Mouse (Mus musculus): ENCODE results near the gene Cdhr4. TPM values are rescaled to one million over a fixed set of nuclear protein-coding genes. Genes with fewer than 3 reads are reported as not detected.

The Cdhr4 gene
- polyA plus RNA-seq, 1 experiment = 2.2 TPM

DNA sequence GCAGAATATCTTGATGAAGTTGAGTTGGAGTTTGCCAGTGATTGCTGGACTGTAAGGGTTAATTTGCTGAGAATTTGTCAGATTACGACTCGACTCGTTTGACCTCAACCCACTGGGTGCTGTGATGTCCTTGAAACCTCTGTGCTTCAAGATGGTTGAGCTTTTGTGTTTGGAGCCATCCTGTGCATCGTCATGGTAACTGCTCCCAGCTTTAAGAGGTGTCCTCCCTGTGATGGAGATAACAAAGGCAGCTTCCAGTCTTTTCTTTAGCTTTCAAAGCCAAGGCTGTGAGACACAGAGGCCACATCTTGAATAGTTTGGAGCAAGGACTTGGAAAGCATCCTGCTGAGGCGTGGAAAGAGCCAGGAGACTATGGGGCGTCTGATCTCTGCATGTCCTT, 35.2 kb upstream of the Cdhr4 start:
- Histone ChIP-seq H3K4me3 (replicated peaks; ENCODE audit: insufficient read depth, low read depth, low read length) (no peak overlapping the region), H3K27ac (ENCODE audit: insufficient read depth, low read length) (no peak overlapping the region), H3K27me3 (ENCODE audit: control insufficient read depth, insufficient read depth, low read length) (no peaks in the 10 kb centered on the region), H3K4me1 (ENCODE audit: control insufficient read depth, insufficient read depth, low read length) (no peaks in the 10 kb centered on the region)
- WGBS = 30% methylated on average over 6 of the region's 6 CpGs
- DNase-seq = no peak
- TF ChIP-seq POLR2A (IDR thresholded peaks at IDR 0.05; ENCODE audit: borderline replicate concordance, insufficient read depth, low read length) (no peak), CTCF (IDR thresholded peaks at IDR 0.05; ENCODE audit: borderline replicate concordance, insufficient read depth, low read depth, low read length) (no peak)

DNA sequence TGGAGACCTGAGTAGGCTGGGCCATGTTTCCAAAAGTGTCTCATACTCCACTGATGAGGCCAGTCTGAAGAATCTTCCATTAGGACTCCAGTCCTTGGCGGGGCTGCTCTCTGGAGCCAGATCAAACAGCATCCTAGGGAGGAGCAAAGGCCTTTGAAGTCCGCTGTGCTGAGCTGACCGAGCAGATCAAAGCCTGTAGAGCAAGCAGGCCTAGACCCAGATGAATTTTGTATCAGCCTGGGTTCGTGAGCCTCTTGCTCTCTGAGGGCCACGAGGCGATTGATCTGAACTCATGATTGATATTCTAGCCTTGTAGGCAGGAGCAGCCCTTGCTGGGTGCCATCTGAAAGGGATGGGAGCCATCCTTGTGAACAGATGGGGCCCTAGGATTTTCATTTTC, 32.4 kb upstream of the Cdhr4 start:
- no peaks in the 10 kb centered on the region for H3K4me1 ChIP-seq (ENCODE audit: control insufficient read depth, insufficient read depth, low read length)
- DNase-seq = no peak
- no peak overlapping the region for H3K27ac ChIP-seq (ENCODE audit: insufficient read depth, low read length)
- TF ChIP-seq CTCF (IDR thresholded peaks at IDR 0.05; ENCODE audit: borderline replicate concordance, insufficient read depth, low read depth, low read length) (no peak), POLR2A (IDR thresholded peaks at IDR 0.05; ENCODE audit: borderline replicate concordance, insufficient read depth, low read length) (no peak)
- H3K4me3 ChIP-seq (replicated peaks; ENCODE audit: insufficient read depth, low read depth, low read length) = no peak overlapping the region
- no peaks in the 10 kb centered on the region for H3K27me3 ChIP-seq (ENCODE audit: control insufficient read depth, insufficient read depth, low read length)
- 73% methylated on average over 6 of the region's 6 CpGs for WGBS

GRCm38 (mm10) chr9:107960928-107961327, 31.4 kb upstream of the Cdhr4 start:
- 81% methylated on average over 4 of the region's 4 CpGs for WGBS
- Histone ChIP-seq H3K27ac (ENCODE audit: insufficient read depth, low read length) (no peak overlapping the region), H3K4me3 (replicated peaks; ENCODE audit: insufficient read depth, low read depth, low read length) (no peak overlapping the region), H3K27me3 (ENCODE audit: control insufficient read depth, insufficient read depth, low read length) (no peaks in the 10 kb centered on the region), H3K4me1 (ENCODE audit: control insufficient read depth, insufficient read depth, low read length) (no peaks in the 10 kb centered on the region)
- TF ChIP-seq POLR2A (IDR thresholded peaks at IDR 0.05; ENCODE audit: borderline replicate concordance, insufficient read depth, low read length) = no peak
- TF ChIP-seq CTCF (IDR thresholded peaks at IDR 0.05; ENCODE audit: borderline replicate concordance, insufficient read depth, low read depth, low read length) = no peak
- DNase-seq = no peak

GRCm38 (mm10) chr9:107961351-107961762, 30.9 kb upstream of the Cdhr4 start:
- H3K27ac ChIP-seq (ENCODE audit: insufficient read depth, low read length) = no peak overlapping the region
- no peak overlapping the region for H3K4me3 ChIP-seq (replicated peaks; ENCODE audit: insufficient read depth, low read depth, low read length)
- 76% methylated on average over 10 of the region's 10 CpGs for WGBS
- no peaks in the 10 kb centered on the region for H3K4me1 ChIP-seq (ENCODE audit: control insufficient read depth, insufficient read depth, low read length)
- TF ChIP-seq CTCF (IDR thresholded peaks at IDR 0.05; ENCODE audit: borderline replicate concordance, insufficient read depth, low read depth, low read length) (no peak), POLR2A (IDR thresholded peaks at IDR 0.05; ENCODE audit: borderline replicate concordance, insufficient read depth, low read length) (no peak)
- H3K27me3 ChIP-seq (ENCODE audit: control insufficient read depth, insufficient read depth, low read length) = no peaks in the 10 kb centered on the region
- DNase-seq = no peak

- Histone ChIP-seq H3K4me1 (ENCODE audit: control insufficient read depth, insufficient read depth, low read length) (no peaks in the 10 kb centered on the region), H3K4me3 (replicated peaks; ENCODE audit: insufficient read depth, low read depth, low read length) (no peak overlapping the region), H3K27ac (ENCODE audit: insufficient read depth, low read length) (no peak overlapping the region), H3K27me3 (ENCODE audit: control insufficient read depth, insufficient read depth, low read length) (no peaks in the 10 kb centered on the region)
- DNase-seq = no peak
- WGBS = 40% methylated on average over 5 of the region's 5 CpGs
- TF ChIP-seq POLR2A (IDR thresholded peaks at IDR 0.05; ENCODE audit: borderline replicate concordance, insufficient read depth, low read length) = no peak
- TF ChIP-seq CTCF (IDR thresholded peaks at IDR 0.05; ENCODE audit: borderline replicate concordance, insufficient read depth, low read depth, low read length) = no peak
Observed at GRCm38 (mm10) chr9:107961881-107962280, 30.4 kb upstream of the Cdhr4 start.

DNA sequence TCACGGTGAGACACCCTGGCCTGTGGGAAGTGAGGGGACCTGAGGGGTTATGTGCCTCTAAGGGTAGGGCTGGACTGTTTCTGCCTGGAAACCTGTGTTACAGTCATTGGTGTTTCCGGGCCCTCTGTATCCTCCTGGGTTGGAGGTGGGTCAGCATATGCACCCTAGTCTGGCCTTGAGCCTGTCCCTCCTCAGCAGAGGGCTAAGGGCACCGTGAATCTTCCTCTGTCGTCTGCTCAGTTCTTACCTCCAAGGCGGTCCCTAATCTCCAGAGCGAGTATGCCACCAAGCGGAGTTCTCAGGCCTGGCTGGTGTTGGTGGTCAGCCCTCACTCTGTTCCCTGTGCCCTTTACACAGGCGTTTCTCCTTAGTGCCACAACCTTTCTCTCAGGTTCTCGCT, 29.4 kb upstream of the Cdhr4 start:
- Histone ChIP-seq H3K27me3 (ENCODE audit: control insufficient read depth, insufficient read depth, low read length) (no peaks in the 10 kb centered on the region), H3K4me3 (replicated peaks; ENCODE audit: insufficient read depth, low read depth, low read length) (no peak overlapping the region), H3K27ac (ENCODE audit: insufficient read depth, low read length) (no peak overlapping the region), H3K4me1 (ENCODE audit: control insufficient read depth, insufficient read depth, low read length) (no peaks in the 10 kb centered on the region)
- no peak for DNase-seq
- no peak for TF ChIP-seq CTCF (IDR thresholded peaks at IDR 0.05; ENCODE audit: borderline replicate concordance, insufficient read depth, low read depth, low read length)
- no peak for TF ChIP-seq POLR2A (IDR thresholded peaks at IDR 0.05; ENCODE audit: borderline replicate concordance, insufficient read depth, low read length)
- 93% methylated on average over 9 of the region's 9 CpGs for WGBS

DNA sequence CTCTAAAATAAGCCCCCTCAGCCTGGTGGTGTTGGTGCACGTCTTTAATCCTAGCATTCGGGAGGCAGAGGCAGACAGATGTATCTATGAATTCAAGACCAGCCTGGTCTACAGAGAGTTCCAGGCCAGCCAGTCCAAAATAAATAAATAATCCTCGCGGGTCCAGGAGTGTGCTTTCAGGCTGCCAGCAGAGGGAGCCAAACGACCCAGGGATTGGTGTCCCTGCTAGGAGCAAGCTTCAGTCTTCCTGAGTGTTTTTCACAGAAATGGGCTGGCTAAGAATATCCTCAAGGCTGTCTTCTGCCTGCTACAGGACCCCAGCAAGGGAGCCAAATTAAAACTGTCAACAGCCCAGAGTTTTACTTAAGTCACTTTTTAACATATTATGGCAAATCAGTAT, 28.6 kb upstream of the Cdhr4 start:
- DNase-seq = peak; percentile 78 to 79
- 20% methylated on average over 5 of the region's 5 CpGs for WGBS

DNA sequence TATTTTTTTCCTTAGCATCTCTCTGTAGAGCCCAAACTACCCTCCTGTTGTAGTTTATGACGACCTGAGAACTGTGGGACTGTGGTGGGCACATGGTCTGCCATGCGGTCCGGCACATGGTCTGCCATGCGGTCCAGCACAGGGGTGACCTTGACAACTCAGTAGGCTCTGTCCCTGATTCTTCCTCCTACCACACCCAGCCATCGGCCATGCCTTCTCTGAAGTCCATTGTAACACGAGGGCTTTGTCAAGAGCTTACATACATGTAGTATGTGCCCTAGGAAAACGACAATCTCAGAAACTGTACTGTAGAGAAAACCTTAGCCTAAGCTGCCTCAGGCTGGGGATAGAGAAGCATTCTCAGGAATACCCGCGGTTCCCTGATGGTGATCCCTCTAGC, 27.6 kb upstream of the Cdhr4 start:
- TF ChIP-seq CTCF (IDR thresholded peaks at IDR 0.05; ENCODE audit: borderline replicate concordance, insufficient read depth, low read depth, low read length) (no peak), POLR2A (IDR thresholded peaks at IDR 0.05; ENCODE audit: borderline replicate concordance, insufficient read depth, low read length) (no peak)
- H3K27ac ChIP-seq (ENCODE audit: insufficient read depth, low read length) = no peak overlapping the region
- 89% methylated on average over 9 of the region's 9 CpGs for WGBS

More for the DNA sequence above, 28.6 kb upstream of the Cdhr4 start:
- Histone ChIP-seq H3K4me1 (ENCODE audit: control insufficient read depth, insufficient read depth, low read length) (no peaks in the 10 kb centered on the region), H3K27me3 (ENCODE audit: control insufficient read depth, insufficient read depth, low read length) (no peaks in the 10 kb centered on the region), H3K27ac (ENCODE audit: insufficient read depth, low read length) (no peak overlapping the region), H3K4me3 (replicated peaks; ENCODE audit: insufficient read depth, low read depth, low read length) (no peak overlapping the region)
- TF ChIP-seq POLR2A (IDR thresholded peaks at IDR 0.05; ENCODE audit: borderline replicate concordance, insufficient read depth, low read length) (no peak), CTCF (IDR thresholded peaks at IDR 0.05; ENCODE audit: borderline replicate concordance, insufficient read depth, low read depth, low read length) (peak; percentile 97)

More for the DNA sequence above, 27.6 kb upstream of the Cdhr4 start:
- H3K4me1 ChIP-seq (ENCODE audit: control insufficient read depth, insufficient read depth, low read length) = no peaks in the 10 kb centered on the region
- H3K4me3 ChIP-seq (replicated peaks; ENCODE audit: insufficient read depth, low read depth, low read length) = no peak overlapping the region
- DNase-seq = no peak
- H3K27me3 ChIP-seq (ENCODE audit: control insufficient read depth, insufficient read depth, low read length) = no peaks in the 10 kb centered on the region

Data from cerebellum, adult 2 months (tissue).